Mouse (Mus musculus) layer of hippocampus, adult 9-10 months (tissue): ENCODE results near the gene Kif21a.

Source experiments
- DNase-seq: peaks from one replicate; pipeline ENCODE4 v3.0.0; 2022; ENCODE audit warnings: low spot score

Gene Kif21a

DNA sequence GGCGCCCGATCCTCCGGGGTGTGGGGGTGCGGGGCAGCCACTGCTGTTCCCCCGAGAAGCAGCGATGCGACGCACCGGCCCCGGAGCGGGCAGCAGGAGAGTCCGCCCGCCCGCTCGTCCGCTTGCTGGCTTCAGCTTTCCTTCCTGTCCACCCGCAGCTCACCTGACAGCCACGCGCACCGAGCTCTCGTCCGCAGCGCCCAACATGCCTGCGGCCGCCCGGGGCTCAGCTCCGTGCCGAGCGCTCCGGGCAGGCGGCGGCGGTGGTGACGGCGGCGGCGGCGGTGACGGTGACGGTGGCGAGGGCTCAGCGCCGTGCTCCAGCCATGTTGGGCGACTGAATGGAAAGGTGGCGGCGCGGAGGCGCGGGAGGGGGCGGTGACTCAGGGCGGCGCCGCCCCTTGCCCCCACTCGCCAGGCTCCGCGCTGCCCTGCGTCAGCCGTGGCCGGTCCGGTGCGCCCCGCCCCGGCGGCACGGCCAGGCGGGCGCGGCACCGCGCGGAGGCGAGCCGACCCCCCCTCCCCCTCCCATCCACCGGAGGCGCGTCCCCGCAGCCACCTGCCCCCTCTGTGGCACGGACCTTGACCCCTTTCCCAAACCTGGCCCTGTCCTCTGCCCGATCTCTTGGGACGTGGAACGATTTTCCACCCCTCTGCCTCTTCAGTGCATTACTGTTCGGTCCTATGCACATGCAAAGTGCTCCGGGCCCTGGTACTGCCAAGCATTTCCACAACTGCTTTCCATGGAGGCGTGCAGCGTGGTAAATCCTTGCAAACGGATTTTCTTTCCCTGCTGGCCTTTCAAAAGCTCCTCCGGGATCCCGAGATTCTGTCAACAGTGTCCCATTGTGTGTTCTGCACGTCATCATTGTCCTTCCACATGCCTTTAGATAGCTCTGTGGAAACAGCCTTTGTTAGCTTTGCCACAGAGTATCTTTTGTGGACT lies at the start of gene Kif21a:
Kif21a (minus strand) TSS at position 453 of the 946 bp plus-strand sequence.
- DNase-seq = peak; percentile 33

- DNase-seq = no peak
Observed at GRCm38 (mm10) chr15:91096606-91097005, 46.9 kb upstream of the Kif21a start.

DNA sequence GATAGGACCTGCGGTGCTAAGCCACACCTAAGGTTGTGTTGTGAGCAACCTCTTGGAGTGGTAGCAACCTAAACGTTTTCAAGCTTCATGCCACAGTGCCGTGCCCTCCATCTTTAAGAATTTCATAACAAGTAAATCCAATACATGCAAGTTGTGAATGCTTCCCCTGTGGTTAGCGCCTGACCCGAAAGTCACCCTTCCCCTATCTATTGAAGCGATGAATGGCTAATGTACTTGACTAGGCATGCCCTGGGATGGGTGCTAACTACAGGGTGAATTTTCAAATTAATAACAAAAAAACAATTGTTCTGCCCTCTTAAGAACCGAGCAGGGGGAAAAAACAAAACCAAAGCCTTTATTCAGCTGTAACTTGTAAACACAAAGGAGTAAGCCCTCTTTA lies 39.7 kb upstream of the Kif21a start:
- DNase-seq = no peak

DNA sequence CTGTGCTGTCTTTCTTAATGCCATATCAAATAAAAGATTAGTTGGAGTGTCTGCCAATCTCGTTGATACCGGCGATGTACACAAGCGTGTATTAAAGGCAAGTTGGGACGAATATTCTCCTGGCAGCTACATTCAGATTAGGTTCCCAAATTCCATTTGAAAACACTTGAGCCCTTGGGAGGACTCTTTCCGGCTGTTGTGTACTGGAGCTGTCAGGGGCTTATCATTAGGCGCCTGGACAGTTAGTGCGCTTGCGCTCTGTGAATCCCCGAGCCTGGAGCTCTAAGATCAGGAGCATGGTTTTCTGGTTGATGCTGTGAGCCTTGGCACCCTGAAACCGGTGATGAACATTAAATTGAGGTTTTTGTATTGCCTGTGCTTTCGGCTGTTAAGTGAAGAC lies 38.3 kb upstream of the Kif21a start:
- no peak for DNase-seq

DNA sequence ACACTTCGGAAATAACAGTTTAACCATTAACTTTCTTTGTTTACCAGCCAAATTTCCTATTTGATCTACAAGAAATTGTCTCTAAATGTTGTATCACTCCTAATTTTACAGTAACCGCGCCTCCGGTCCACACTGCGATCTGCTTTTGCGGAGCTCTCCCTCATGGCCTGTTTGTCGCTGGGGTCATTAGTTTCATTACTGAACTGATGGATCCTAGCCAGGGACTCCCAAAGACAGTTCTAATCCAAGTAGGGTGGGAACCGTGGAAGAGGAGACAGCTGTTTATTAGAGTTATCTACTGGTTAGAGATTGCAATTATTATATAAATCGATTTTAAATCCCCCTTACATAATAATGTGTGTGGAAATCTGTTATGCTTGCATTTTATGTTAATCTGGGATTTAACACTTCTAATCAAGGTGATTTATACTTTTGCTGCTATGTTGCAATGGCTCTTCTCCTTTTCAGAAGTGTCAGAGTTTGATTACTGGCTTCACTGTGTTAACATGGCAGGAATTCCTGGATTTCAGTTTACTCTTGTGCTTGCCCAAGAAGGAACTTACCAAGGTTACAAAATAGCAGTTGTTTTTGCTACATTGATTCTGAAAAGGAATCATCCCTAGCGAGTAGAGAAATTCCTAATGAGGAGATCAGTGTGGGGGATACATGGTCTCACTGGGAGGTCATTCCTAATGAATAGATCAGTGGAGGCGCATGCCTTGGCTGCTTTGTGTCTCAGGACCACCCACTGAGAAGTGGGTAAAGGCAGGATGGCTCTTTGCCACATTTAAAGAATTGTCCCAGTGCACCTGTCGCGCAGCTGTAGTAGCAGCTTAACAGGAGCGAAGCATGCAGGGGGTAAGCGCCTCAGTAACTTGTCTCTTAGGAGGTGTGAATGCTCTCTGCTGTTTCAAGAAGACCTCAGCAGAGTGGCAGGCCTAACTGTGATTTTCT lies 28.0 kb upstream of the Kif21a start:
- no peak for DNase-seq

GRCm38 (mm10) chr15:91072440-91072839 lies 22.7 kb upstream of the Kif21a start:
- DNase-seq = no peak

DNA sequence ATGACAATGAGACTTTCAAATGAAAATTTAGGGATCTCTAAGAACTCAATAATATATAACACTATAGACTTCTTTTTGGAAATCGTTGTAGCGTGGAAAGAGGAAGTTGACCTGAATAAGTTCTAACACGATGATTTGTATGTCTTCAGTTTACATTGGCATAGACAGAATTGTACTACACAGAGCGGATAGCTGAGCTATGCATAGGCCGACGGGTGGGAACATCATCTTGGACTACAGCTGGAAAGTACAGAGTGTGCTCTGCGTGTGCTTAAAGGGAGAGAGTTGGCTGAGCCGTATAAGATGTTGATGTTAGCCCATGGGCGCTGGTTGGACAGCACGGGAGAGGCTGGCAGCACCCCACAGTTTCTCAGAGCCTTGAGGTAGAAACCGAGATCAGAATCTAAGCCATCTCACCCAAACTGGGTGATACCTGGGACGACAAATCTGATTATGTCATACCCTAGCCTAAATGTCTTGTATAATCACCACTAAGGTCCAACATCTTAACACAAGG lies 14.6 kb upstream of the Kif21a start:
- no peak for DNase-seq

GRCm38 (mm10) chr15:91063845-91064244 lies 14.1 kb upstream of the Kif21a start:
- DNase-seq = no peak

DNA sequence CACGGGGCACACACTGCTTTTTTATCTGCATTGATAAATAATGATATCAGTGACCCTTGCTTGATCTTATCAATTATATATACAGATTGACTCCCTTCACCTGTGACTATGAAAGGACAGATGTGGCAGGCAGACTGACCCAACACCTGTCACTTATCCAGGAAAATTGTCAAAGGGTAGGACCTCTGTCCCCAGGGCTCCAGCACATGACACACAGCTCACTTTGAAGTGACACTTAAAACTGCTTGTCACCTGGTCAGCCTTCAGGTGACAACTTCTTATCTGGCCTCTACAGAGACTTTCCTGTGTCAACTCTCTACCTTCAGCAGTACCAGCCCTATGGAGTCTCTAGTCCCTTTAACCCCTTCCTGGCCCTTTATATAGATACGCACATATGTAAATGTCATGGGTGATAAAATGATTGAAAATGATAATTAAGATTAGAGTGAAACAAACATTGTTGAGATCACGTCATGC lies 7.2 kb upstream of the Kif21a start:
- no peak for DNase-seq

GRCm38 (mm10) chr15:91056176-91056865 lies 6.6 kb upstream of the Kif21a start:
- no peak for DNase-seq

- no peak for DNase-seq
Observed at GRCm38 (mm10) chr15:91048951-91049495, 725 bp downstream of the Kif21a start.

DNA sequence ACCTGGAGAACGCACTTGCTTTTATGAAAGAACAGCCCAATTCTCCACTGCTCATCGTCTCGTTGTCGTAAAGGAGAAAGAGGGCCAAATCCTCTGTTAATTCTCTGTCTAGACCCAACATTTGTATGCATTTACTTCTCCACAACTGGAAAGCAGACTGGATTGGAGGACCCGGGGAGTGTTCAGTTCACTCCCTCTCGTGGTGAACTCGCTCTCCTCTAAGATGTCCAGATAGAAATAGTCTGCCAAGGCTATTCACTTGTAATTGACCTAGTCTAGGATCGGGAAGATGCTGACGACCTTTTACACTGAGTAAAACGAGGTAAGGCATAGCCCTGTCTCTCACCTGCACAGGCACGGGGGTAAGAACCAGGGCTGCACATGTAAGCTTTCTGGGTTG lies 2.1 kb downstream of the Kif21a start:
- DNase-seq = no peak

GRCm38 (mm10) chr15:91046506-91046905 lies 3.2 kb downstream of the Kif21a start:
- no peak for DNase-seq

DNA sequence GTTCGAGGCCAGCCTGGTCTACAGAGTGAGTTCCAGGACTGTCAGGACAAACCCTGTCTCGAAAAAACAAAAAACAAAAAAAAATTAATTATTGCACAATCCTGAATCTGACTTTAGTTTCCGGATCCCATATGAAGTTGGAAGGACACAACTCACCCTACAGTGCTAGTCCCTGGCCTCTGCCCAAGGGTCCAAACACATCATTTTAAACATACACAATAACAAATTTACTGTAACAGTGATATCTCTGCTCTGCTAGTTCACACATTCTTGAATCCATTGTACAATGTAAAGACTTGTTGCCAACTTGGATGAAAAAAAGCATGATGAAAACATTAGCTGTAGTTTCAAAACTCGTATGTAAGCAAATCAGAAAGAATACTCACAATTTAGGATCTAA lies 6.5 kb downstream of the Kif21a start:
- no peak for DNase-seq

- DNase-seq = no peak
Observed at GRCm38 (mm10) chr15:91038860-91039259, 10.9 kb downstream of the Kif21a start.

- no peak for DNase-seq
Observed at GRCm38 (mm10) chr15:91034090-91034489, 15.7 kb downstream of the Kif21a start.

DNA sequence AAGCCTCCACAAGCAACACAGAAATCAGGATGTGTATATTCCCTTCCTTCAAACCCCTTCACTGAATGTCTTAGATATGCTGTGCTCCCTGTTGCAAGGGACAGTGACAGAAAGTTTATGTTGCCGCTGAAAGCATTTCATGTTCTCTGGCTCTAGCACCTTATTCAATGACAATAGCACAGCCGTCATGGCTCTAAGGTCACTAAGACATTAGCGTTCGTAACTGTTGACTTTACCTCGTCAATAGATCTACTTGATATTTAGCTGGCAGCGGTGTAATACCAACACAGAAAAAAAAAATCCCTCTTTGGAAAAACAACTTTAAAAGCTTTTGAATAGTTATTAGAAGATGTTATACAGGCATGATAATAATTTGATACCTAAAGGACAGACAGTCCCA lies 16.2 kb downstream of the Kif21a start:
- no peak for DNase-seq

GRCm38 (mm10) chr15:91028962-91029361 lies 20.8 kb downstream of the Kif21a start:
- no peak for DNase-seq

DNA sequence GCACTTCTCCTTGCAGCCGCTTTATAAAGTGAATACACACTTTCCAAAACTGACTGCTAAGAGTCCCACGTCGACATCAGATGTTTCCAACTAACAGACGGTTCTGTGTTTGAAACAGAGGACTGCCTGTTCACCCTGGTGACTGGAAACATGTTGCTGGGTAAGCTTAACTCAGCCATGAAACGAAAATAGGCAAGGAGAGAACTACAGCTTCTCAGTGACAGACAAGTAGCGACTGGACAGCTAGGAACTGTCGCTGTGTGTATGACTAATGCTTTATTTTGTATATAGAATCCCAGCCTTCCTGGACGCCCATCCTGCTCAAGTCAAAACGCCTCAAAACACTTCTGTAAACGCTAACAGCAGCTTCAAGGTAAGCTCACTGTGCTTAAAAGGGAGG lies 21.3 kb downstream of the Kif21a start:
- DNase-seq = no peak

GRCm38 (mm10) chr15:91022276-91022675 lies 27.5 kb downstream of the Kif21a start:
- DNase-seq = no peak

- DNase-seq = no peak
Observed at GRCm38 (mm10) chr15:91018861-91019187, 30.9 kb downstream of the Kif21a start.
